Mouse (Mus musculus) liver, embryonic 14.5 days (tissue): ENCODE results near the gene Rer1.

ENCODE experiments used
- CTCF ChIP-seq: IDR thresholded peaks from 2 replicates; pipeline ENCODE4 v1.5.1; 2016; ENCODE audit warnings: antibody characterized with exemption, low read depth, control low read depth
- EP300 ChIP-seq: IDR thresholded peaks from 2 replicates; pipeline ENCODE4 v1.6.1; 2016; ENCODE audit warnings: antibody characterized with exemption, low read depth

GRCm38 (mm10) chr4:155120583-155120982 is 34.4 kb upstream of the Rer1 start:
- no peak for TF ChIP-seq CTCF
- no peak for TF ChIP-seq EP300
